Mouse (Mus musculus) spleen, postnatal 10 days (tissue): ENCODE data around the gene Tango2.

Experiments
- DNase-seq, 2 experiments: peaks; one replicate each; pipeline ENCODE4 v3.0.0; 2021 to 2022; ENCODE audit warnings: low spot score in 2 of 2

Tango2 gene

GRCm38 (mm10) chr16:18347931-18348600 is at the start of gene Tango2, which contains the start of gene Arvcf:
TSS of gene Tango2 (minus strand) at chr16:18348103.
TSS of gene Arvcf (plus strand) at chr16:18348182.
- peak in 1 of 2 experiments; percentile 75 for DNase-seq

- no peak for DNase-seq
Observed at GRCm38 (mm10) chr16:18396791-18397621, 49.1 kb upstream of the Tango2 start.

GRCm38 (mm10) chr16:18396201-18396600 is 48.3 kb upstream of the Tango2 start:
- no peak for DNase-seq

GRCm38 (mm10) chr16:18395620-18396036 is 47.7 kb upstream of the Tango2 start:
- no peak for DNase-seq

GRCm38 (mm10) chr16:18394777-18395619 is 47.1 kb upstream of the Tango2 start:
- DNase-seq: no peak

GRCm38 (mm10) chr16:18394056-18394455 is 46.2 kb upstream of the Tango2 start:
- no peak for DNase-seq

- DNase-seq: no peak
Observed at GRCm38 (mm10) chr16:18393595-18393994, 45.7 kb upstream of the Tango2 start.

- DNase-seq: peak; percentile 86 to 92
Observed at GRCm38 (mm10) chr16:18392469-18393426, 44.8 kb upstream of the Tango2 start.

- no peak for DNase-seq
Observed at GRCm38 (mm10) chr16:18391728-18392127, 43.8 kb upstream of the Tango2 start.

GRCm38 (mm10) chr16:18391127-18391526 is 43.2 kb upstream of the Tango2 start:
- DNase-seq: no peak

- no peak for DNase-seq
Observed at GRCm38 (mm10) chr16:18390399-18390798, 42.5 kb upstream of the Tango2 start.

GRCm38 (mm10) chr16:18388583-18389435 is 40.9 kb upstream of the Tango2 start:
- DNase-seq: no peak

- no peak for DNase-seq
Observed at GRCm38 (mm10) chr16:18387704-18388582, 40.0 kb upstream of the Tango2 start.

GRCm38 (mm10) chr16:18386972-18387371 is 39.1 kb upstream of the Tango2 start:
- no peak for DNase-seq

GRCm38 (mm10) chr16:18386451-18386850 is 38.5 kb upstream of the Tango2 start:
- no peak for DNase-seq

- DNase-seq: no peak
Observed at GRCm38 (mm10) chr16:18385411-18385810, 37.5 kb upstream of the Tango2 start.

- no peak for DNase-seq
Observed at GRCm38 (mm10) chr16:18384659-18385058, 36.8 kb upstream of the Tango2 start.

- DNase-seq: no peak
Observed at GRCm38 (mm10) chr16:18384211-18384610, 36.3 kb upstream of the Tango2 start.

GRCm38 (mm10) chr16:18383756-18384155 is 35.9 kb upstream of the Tango2 start:
- DNase-seq: no peak
